Mouse (Mus musculus): ENCODE results near the gene Zfyve27. TPM values are rescaled to one million over a fixed set of nuclear protein-coding genes. Genes with fewer than 3 reads are reported as not detected.

The Zfyve27 gene
- total and polyA plus RNA-seq, 3 experiments = 27.0 to 40.2 TPM; not detected in 1

GRCm38 (mm10) chr19:42176841-42177240 lies 13.1 kb downstream of the Zfyve27 start:
- Histone ChIP-seq H3K27ac (ENCODE audit: control insufficient read depth, low read depth, low read length) (peak overlapping the region; percentile 85), H3K4me3 (ENCODE audit: control insufficient read depth in 1 of 2, insufficient read depth in 1 of 2, low read depth in 2 of 2, low read length in 2 of 2) (peak overlapping the region; percentile 1 to 15; a peak in 3 of 4 replicates), H3K27me3 (ENCODE audit: control insufficient read depth in 1 of 2, insufficient read depth in 2 of 2, low read length in 2 of 2) (no peaks in the 10 kb centered on the region), H3K9ac (ENCODE audit: control insufficient read depth, low read depth, low read length, poor library complexity, severe bottlenecking) (peak overlapping the region; percentile 40), H3K36me3 (ENCODE audit: control insufficient read depth in 1 of 2, insufficient read depth in 2 of 2, low read length in 2 of 2) (peaks cover 4 to 28% of the 10 kb centered on the region in 2 experiments), H3K9me3 (replicated peaks; ENCODE audit: insufficient read depth, low read length) (no peaks in the 10 kb centered on the region), H3K4me1 (ENCODE audit: control insufficient read depth in 1 of 2, insufficient read depth in 2 of 2, low read length in 2 of 2) (peaks cover 22 to 27% of the 10 kb centered on the region in 2 experiments), H3K79me2 (ENCODE audit: control insufficient read depth, insufficient read depth, low read length, poor library complexity) (peaks cover 5% of the 10 kb centered on the region; the same call in 1 of the 2 replicates)
- peak; percentile 96 for DNase-seq (ENCODE audit: low read depth, low spot score)
- TF ChIP-seq JUND (IDR thresholded peaks at IDR 0.05; ENCODE audit: low read depth, low read length) (no peak), MAX (IDR thresholded peaks at IDR 0.05; ENCODE audit: low read length) (no peak), E2F4 (IDR thresholded peaks at IDR 0.05; ENCODE audit: borderline replicate concordance, low read depth, low read length) (no peak), MEF2A (IDR thresholded peaks at IDR 0.05; ENCODE audit: extremely low read depth, insufficient replicate concordance, low read depth, low read length, poor library complexity, severe bottlenecking) (peak; percentile 51; the same call in 1 of the 2 replicates), RCOR1 (IDR thresholded peaks at IDR 0.05; ENCODE audit: low read depth, low read length) (peak; percentile 98), TCF12 (IDR thresholded peaks at IDR 0.05; ENCODE audit: low read depth, low read length) (peak; percentile 100), ZMIZ1 (IDR thresholded peaks at IDR 0.05; ENCODE audit: low read depth, low read length) (0 out of 2 replicates have a peak, but pooled peaks have one; percentile 40), ZKSCAN1 (IDR thresholded peaks at IDR 0.05; ENCODE audit: low read depth, low read length) (no peak; the same call in 1 of the 2 replicates), SIN3A (IDR thresholded peaks at IDR 0.05; ENCODE audit: low read length) (peak; percentile 93), USF2 (IDR thresholded peaks at IDR 0.05; ENCODE audit: borderline replicate concordance in 1 of 2, insufficient read depth in 1 of 2, low read depth in 1 of 2, low read length in 2 of 2) (no peak), RAD21 (IDR thresholded peaks at IDR 0.05; ENCODE audit: low read depth, low read length) (no peak), UBTF (IDR thresholded peaks at IDR 0.05; ENCODE audit: borderline replicate concordance, insufficient read depth, low read depth, low read length) (no peak), EP300 (IDR thresholded peaks at IDR 0.05; ENCODE audit: low read depth in 1 of 2, low read length in 2 of 2) (peak; percentile 99), POLR2AphosphoS2 (IDR thresholded peaks at IDR 0.05; ENCODE audit: low read length) (no peak; the same call in 1 of the 2 replicates), NRF1 (IDR thresholded peaks at IDR 0.05; ENCODE audit: insufficient read depth, low read depth, low read length, poor library complexity, severe bottlenecking) (no peak), NELFE (IDR thresholded peaks at IDR 0.05; ENCODE audit: low read depth, low read length) (no peak), MAFK (IDR thresholded peaks at IDR 0.05; ENCODE audit: borderline replicate concordance, low read depth, low read length) (peak; percentile 77; the same call in 1 of the 2 replicates), GABPA (IDR thresholded peaks at IDR 0.05; ENCODE audit: low read depth, low read length) (no peak), GATA1 (IDR thresholded peaks at IDR 0.05; ENCODE audit: low read depth, low read length) (peak; percentile 99), HCFC1 (IDR thresholded peaks at IDR 0.05; ENCODE audit: low read depth, low read length) (peak; percentile 58), CTCF (IDR thresholded peaks at IDR 0.05 in 2 of 3, conservative IDR thresholded peaks at IDR 0.05 in 1 of 3; ENCODE audit: control insufficient read depth in 1 of 3, insufficient read depth in 1 of 3, low read depth in 2 of 3, low read length in 3 of 3, poor library complexity in 1 of 3, severe bottlenecking in 1 of 3) (no peak), ZC3H11A (IDR thresholded peaks at IDR 0.05; ENCODE audit: low read depth, low read length) (no peak), ELF1 (IDR thresholded peaks at IDR 0.05; ENCODE audit: low read depth, low read length) (peak; percentile 65; the same call in 1 of the 2 replicates), MAZ (IDR thresholded peaks at IDR 0.05; ENCODE audit: low read depth, low read length) (peak; percentile 46; the same call in 1 of the 2 replicates), TAL1 (IDR thresholded peaks at IDR 0.05; ENCODE audit: low read length) (peak; percentile 99), CHD1 (IDR thresholded peaks at IDR 0.05; ENCODE audit: low read depth, low read length) (no peak), POLR2AphosphoS5 (IDR thresholded peaks at IDR 0.05; ENCODE audit: borderline replicate concordance, low read depth, low read length) (no peak), SMC3 (IDR thresholded peaks at IDR 0.05; ENCODE audit: low read depth, low read length) (no peak), BHLHE40 (IDR thresholded peaks at IDR 0.05; ENCODE audit: borderline replicate concordance, low read depth, low read length) (peak; percentile 77), USF1 (IDR thresholded peaks at IDR 0.05; ENCODE audit: low read depth, low read length) (no peak; the same call in 1 of the 2 replicates), ETS1 (IDR thresholded peaks at IDR 0.05; ENCODE audit: low read depth, low read length) (peak; percentile 96), TBP (IDR thresholded peaks at IDR 0.05; ENCODE audit: low read depth, low read length) (peak; percentile 45), ZNF384 (IDR thresholded peaks at IDR 0.05; ENCODE audit: low read depth, low read length) (peak; percentile 75; the same call in 1 of the 2 replicates), CHD2 (IDR thresholded peaks at IDR 0.05; ENCODE audit: low read length) (no peak), KAT2A (conservative IDR thresholded peaks at IDR 0.05; ENCODE audit: low read depth, low read length) (0 out of 2 replicates have a peak, but pooled peaks have one; percentile 14), MYB (IDR thresholded peaks at IDR 0.05; ENCODE audit: low read depth, low read length) (peak; percentile 77), POLR2A (IDR thresholded peaks at IDR 0.05; ENCODE audit: control insufficient read depth in 1 of 2, insufficient read depth in 1 of 2, low read depth in 1 of 2, low read length in 2 of 2, poor library complexity in 1 of 2) (peak in 1 of 2 experiments; percentile 37; a peak in 1 of 4 replicates)

All from MEL (cell line).